Mouse (Mus musculus): ENCODE data around the gene Usp13. TPM values are rescaled to one million over a fixed set of nuclear protein-coding genes. Genes with fewer than 3 reads are reported as not detected.
A peak's percentile ranks its signal among the peaks of the same experiment; 100 is the strongest.

Gene Usp13
- total RNA-seq, 2 experiments from 2014 or later = 153 to 156 TPM

DNA sequence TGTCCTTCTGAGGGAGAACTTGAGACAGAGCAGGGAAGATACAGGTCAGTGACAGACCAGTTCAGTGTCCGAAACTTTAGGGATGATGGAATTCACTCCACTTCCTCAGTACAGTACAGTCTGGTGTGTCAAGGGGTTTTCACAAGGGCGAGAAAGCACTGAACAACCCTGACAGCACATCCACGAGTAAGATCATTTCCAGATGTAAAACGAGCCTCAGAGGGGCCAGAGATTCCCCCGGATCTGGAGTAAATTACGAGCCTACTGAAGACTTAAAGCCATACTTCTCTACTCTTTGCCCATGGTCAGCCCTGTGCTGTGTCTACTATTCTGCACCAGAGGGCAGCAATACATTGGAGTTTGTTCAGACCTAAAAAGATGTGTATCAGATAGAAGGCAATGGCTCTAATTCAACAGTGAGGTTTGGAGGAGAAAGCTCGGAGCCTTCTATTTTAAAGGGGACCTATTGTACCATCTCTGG lies 92.8 kb downstream of the Usp13 start:
- peak in 1 of 2 experiments; percentile 9 for DNase-seq
- intact Hi-C loops (cut with DNase I) = no loop called here

DNA sequence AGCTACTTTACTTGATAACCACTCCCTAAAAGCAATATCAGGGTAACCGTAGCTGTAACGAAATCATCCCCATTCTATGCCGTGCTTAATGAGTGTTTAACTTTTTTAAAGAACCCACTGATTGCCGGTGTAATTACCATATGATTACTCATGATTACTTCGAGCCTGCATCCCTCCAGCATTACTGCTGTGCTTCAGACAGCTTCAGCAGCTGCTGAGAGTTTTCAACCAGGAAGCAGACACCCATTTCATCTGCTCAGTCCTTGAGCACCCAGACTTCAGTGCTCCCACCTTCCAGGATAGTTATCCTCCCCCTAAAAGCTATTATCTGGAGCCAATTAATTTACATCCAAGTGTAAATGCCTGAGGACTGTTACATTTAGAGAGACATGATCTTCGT lies 106.8 kb downstream of the Usp13 start:
- no peak for DNase-seq
- intact Hi-C loops (cut with DNase I) = no loop called here

DNA sequence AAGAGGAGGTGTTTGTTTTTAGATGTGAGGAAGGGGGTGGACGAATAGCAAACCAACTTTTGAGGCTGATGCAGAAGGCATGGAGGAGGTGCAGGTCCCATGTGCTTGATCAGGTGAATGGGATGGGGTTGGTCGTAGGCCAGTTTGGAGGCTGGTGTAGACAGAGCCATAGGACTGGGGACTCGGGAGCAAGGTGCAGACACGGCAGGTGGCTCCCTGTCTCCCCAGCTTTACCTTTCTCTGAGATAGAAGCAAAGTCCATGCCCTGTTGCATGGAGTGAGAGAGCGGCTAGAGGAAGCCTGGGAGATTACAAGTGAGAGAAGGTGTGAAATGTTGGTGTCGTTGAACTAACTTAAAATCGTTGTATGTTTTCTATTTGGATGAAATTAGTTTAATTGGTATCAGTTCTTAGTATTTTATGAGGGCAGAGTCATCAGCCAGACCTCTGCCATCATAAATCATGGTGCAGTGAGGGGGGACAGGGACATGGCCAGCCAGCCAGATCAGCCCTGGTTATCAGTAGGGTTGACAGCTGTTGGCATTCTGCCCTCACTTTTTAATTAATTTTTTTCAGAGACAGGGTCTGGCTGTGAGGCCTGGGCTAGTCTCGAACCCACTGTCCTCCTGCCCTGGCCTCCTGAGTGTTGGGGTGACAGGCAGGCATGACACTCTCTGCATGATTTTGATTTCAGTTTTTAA lies 122.6 kb downstream of the Usp13 start:
- intact Hi-C loops (cut with DNase I) = no loop called here
- DNase-seq = peak; percentile 5 to 6

DNA sequence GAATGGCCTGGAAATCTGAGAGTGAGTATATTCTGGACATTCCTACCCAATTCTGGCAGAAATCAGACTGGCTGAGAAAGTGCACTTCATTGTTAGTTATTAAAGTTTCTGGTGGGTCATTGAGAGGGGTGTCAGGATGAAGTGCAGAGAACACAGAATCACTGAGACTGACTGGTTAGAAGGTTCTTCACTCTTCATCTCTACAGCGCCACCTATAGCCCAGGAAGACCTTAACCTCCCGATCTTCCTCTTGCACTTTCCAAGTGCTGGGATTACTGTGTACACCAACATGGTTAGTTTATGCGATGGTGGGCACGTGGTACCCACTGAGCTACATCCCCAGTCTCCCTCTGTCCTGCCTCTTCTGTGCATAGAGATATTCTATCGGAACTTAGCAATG lies 130.1 kb downstream of the Usp13 start:
- DNase-seq = no peak
- intact Hi-C loops (cut with DNase I) = no loop called here

DNA sequence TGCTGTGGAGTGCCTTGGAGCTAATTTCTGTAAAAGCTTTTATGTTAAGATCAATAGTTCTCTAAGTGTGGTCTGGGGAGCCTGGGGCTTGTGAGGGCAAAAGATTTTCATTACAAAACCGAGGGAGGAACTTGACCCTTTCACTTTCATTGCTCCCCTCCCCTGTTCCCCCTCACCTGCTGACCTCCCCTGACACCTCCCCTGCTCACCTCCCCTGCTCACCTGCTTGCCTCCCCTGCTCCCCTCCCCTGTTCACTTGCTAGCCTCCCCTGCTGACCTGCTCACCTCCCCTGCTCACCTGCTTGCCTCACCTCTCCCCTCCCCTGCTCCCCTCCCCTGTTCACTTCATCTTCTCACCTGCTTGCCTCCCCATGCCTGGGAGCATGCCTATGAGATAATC lies 134.0 kb downstream of the Usp13 start:
- intact Hi-C loops (cut with DNase I) = no loop called here
- DNase-seq = no peak

DNA sequence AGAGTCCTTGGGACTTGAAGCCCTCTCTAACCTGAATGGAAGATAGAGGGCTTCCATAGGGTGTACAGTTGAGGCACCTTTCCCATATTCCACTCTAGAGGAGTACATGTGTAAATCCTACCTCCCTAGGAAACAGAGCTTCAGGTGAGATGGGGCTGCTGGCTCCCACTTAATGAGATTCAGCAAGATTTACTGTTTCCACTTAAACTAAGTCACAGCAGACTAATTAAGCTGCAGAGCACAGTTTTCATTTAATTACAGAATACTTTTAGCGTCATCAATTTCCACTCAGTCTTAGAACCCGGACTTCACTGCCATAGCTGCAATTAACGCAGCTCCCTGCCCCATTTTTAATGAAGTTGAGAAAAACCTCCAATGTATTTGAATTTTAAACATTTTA lies 144.1 kb downstream of the Usp13 start:
- intact Hi-C loops (cut with DNase I) = no loop called here

DNA sequence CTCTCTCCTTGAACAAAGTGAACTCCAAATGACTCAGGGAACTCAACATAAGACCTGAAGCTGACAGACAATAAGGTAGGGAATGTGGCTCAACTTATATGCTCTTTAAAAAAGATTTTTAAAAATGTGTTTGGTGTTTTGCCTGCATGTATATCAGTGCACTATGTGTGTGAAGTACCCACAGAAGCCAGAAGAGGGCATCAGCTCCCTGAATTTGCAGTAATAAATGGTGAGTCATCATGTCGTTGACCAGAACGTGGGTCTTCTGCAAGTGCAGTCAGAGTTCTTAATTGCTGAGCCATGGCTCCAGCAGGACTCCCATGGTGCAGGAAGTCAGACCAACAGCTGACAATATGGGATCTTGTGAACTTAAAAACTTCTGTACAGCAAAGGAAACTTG lies 148.2 kb downstream of the Usp13 start:
- intact Hi-C loops (cut with DNase I) = loop anchor here (5.0 kb wide), 1 partner anchor 827 kb away; no protein-coding TSS in a partner anchor
- DNase-seq = peak; percentile 6 to 21

More for the DNA sequence above, 144.1 kb downstream of the Usp13 start:
- no peak for DNase-seq

DNA sequence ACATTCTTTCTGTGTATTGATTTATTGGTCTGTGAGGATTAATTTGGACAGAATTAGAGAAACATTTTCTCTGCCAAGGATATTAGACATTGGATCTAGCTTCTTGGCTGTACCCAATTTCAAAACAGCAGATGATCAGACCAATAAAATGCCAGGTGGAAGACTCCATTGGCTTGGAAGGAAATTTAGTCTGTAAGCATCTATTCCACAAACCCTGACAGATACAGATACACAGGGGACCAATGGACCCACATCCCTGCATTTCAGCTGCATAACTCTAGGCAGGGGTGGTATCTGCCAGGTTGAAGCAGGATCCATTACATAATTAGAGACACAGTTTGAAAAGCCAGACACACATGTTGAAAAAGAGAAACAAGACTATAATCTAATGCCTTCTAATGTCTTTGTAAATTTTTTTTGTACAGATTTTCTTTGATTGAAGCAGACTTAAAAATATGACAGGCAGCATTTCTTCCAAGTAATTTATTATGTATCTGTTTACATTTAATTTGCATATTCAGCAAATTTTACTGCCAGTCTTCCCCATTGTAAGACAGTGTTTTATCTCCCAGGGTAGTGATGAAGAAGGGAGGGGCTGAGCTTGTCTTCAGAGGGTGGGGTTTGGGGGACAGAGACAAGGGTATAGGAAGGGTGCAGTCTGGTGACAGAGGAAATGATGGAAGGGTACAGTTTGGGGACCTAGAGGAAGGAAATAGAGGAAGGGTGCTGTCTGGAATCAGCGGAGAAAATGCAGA lies 151.5 kb downstream of the Usp13 start:
- DNase-seq = no peak
- intact Hi-C loops (cut with DNase I) = loop anchor here (5.0 kb wide), 1 partner anchor 823 kb away; no protein-coding TSS in a partner anchor

DNA sequence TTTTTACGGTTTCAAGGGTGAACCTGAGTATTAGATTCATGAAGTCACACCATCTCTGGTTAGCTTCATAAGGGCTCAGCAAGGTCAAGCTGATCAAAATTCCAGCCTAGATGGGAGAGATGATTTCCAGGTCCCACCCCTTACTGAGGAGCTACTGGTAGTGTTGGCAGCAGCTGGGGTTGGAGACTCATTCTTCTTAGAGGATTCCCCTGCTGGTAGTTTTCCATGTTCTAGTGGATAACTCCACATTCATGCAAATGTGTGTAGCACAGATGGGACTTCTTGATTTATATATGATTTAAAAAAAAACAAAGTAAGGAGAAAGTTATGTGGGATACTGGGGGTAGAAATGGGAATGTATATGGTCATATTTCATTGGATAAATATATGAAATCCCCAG lies 152.9 kb downstream of the Usp13 start:
- DNase-seq = no peak
- intact Hi-C loops (cut with DNase I) = no loop called here

DNA sequence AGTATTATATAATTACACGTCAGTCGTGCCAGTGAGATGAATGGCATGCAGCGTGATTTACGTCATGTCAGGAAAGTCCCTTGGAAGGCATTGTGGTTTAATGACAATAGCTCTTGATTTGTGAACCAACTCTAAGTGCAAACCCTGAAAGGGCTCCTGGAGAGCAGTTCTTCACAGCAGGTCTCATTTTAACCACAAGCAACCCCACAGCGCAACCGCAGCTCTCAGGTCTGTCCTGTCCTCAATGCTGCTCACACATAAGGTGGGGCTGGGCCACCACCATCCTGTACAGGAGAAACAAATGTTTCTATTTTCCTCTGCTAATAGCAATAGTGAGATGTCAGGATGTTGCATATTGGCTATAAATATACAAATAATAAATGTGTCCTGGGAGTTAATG lies 161.9 kb downstream of the Usp13 start:
- intact Hi-C loops (cut with DNase I) = no loop called here
- DNase-seq = no peak

DNA sequence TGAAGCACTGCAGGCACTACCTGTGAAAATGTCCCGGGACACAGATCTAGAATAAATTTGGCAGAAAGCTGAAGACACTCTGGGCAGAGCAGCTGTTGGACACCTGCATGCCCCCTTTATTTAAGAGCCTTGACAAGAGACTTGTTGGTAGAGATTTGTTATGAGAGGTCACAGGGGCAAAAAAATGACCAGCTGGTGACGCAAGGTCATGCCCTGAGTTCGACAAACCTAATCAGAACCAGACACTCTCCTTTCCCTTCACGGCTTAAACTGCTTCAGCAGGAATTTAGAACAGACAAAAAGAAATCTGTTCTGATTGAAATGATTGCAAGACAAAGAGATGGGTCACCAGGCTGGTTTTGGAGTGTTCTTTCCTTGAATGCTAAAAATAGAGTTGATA lies 162.6 kb downstream of the Usp13 start:
- intact Hi-C loops (cut with DNase I) = no loop called here
- no peak for DNase-seq

DNA sequence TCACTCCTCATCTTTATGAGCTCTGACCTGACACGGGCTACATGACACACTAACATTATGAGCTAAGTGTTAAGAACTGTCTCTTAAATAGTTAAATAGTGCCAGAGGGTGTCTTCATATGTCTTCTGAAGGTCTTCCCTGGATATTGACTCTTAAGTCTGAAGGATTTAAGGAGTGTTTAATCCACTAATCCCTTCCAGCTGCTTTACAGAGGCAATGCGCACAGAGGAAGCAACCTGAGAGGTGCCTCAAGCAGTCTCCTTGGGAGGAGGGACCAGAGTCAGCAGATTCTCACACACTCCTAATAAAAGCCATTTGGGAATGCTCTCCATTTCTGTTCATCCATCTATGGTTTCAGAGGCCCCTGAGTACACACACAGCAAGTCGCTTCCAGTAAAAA lies 167.8 kb downstream of the Usp13 start:
- intact Hi-C loops (cut with DNase I) = no loop called here

More for the DNA sequence above, 167.8 kb downstream of the Usp13 start:
- no peak for DNase-seq

Other genes starting within 250 kb of the Usp13 start
- gene Gnb4, start 201.0 kb upstream of the Usp13 start, total RNA-seq (2021) = 10 to 100 TPM; 39.9 to 40.4 TPM
- 10 to 100 TPM; 34.8 to 35.7 TPM for gene Actl6a, start 111.2 kb upstream of the Usp13 start, total RNA-seq (2021)
- 100 to 1,000 TPM; 747 to 748 TPM for gene Ndufb5, start 80.6 kb upstream of the Usp13 start, total RNA-seq (2021)
- gene Mrpl47, start 79.9 kb upstream of the Usp13 start, total RNA-seq (2021) = 10 to 100 TPM; 39.6 to 43.9 TPM